Mouse (Mus musculus): ENCODE results near the gene Gna11. TPM values are rescaled to one million over a fixed set of nuclear protein-coding genes. Genes with fewer than 3 reads are reported as not detected.

The Gna11 gene
- total RNA-seq, 2 experiments from 2014 or later = 50.7 to 51.7 TPM

DNA sequence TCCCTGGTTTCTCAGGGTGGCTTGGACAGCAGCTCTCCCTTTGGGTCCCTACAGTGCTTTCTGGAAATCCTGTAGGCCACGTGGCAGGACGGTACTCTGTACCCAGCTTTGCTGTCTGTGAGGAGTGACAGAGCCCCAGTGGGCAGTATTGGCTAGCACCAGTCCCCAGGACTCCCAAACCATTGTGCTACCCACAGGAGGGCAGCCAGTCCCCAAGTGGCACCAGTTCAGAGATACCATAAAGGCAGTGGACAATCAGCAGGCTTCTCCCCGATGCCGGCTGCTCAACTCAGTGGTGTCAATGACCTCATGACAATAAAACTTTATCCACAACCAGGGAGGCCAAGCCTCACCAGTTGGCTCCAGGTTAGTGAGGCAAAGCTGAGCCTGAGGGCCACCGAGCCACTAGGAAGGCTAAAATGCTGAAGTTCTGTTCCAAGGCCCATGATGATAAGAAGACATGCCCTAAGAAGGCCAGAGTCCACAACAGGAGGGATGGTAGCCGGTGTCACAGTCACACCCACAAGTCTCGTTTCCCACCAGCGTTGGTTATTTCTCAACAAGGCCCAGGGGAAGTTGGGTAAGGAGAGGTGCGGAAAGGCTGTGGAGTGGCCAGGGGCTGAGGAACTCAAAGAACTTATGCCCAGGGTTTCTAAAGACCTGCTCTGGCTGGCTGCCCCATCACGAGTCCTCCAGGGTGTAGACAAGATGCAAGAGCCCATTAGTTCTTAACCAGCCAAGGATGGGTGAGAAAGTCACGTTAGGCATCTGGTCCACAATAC lies 50.5 kb downstream of the Gna11 start:
- no peak for DNase-seq
- intact Hi-C loops (cut with DNase I) = loop anchor here (10.0 kb wide), 1 partner anchor 590 kb away; the partner anchor contains the start of gene Timm13

DNA sequence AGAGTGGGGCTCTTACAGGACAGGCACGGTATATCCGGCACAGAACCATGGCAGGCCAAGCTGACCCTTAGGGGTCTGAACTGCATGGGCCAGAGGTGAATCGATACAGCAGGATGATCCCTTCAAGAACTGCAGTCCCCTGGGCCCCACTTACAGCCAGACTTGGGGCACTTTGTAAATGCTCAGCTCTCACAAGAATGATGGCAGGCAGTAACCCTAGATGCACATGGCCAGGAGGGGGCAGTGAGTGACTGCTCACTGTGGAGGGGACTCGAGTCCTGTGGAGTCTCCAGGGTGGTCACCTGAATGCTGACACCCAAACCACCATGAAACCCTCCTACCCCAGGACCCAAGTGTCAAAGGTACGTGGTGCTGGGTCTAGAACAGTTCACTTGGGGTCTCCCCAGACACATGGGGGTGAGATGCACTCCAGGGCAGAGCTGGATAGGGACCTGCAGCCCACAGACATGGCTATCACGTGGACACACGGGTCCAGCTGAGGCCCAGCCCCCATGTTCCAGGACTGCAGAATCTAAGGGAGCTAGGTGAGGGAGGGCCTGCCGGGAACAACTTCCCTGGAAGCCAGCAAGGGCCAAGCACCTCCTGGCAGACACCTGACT lies 51.3 kb downstream of the Gna11 start:
- intact Hi-C loops (cut with DNase I) = loop anchor here (10.0 kb wide), 1 partner anchor 589 kb away; the partner anchor contains the start of gene Timm13

DNA sequence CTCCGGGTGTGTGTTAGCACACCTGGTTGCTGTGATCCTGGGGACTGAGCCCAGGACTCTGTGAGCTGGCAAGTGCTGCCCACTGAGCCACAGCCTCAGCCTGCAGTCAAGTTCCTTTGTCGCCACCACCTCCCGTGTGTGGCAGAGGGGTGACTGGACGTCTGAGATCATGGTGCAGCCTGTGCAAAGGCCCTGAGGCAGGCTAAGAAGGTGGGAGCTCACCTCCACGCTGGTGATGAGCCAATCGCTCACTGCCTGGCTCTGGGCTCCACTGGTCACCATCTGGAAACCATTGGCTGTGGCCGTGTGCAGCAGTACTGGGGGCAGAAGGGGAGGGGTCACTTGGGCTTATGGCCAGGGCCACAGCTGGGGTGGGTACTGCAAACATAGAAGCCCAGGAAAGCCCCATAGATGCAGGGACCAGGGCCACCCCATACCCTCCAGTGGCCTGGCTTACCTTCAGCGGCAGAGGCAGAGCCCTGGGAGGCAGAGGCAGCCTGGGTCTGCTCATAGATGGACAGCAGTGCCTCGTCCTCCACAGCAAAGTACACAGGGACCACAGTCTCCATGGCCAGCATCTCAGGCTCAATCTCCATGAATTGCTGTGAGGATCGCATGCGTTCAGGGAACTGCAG lies 52.3 kb downstream of the Gna11 start:
- intact Hi-C loops (cut with DNase I) = loop anchor here (10.0 kb wide), 1 partner anchor 588 kb away; the partner anchor contains the start of gene Timm13
- DNase-seq = no peak

More for the DNA sequence above, 51.3 kb downstream of the Gna11 start:
- no peak for DNase-seq

DNA sequence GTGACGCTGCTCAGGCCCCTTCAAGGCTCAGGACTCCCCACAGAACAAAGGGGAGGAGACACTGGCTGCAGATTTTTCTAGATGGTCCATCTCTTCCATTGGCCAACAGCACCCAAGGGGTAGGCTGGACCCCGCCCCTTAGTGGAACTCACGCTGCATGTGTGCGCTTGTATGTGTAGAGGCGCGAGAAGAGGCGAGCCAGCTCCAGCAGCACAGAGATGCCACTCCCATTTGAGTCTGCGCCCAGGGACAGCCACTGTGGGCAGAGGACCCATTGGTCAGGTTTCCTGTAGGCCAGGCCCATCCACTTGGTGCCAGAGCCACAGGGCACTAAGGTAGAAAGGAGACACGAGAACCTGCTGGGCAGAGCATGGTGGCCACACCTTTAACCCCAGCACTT lies 54.0 kb downstream of the Gna11 start:
- intact Hi-C loops (cut with DNase I) = loop anchor here (10.0 kb wide), 1 partner anchor 586 kb away; the partner anchor contains the start of gene Timm13
- no peak for DNase-seq

DNA sequence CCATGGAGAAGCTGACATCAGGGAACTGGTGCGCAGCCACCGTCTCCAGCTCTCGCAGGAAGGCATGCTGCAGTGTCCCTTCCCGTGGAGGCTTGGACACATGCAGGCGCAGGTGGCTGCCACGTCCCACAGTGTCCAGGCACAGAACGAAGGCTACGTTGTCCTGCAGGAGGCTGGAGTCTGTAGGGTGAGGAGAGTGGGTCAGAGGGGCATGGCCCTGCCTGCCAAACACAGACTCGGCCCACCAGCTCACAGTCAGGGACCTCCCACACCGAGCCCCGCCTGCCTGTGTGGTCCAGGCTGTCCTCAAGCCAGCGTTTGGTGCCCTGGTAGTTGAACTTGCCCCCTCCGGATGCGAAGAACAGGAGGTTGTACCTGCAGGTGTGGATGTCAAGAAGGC lies 55.0 kb downstream of the Gna11 start:
- intact Hi-C loops (cut with DNase I) = loop anchor here (10.0 kb wide), 1 partner anchor 585 kb away; the partner anchor contains the start of gene Timm13
- DNase-seq = no peak

DNA sequence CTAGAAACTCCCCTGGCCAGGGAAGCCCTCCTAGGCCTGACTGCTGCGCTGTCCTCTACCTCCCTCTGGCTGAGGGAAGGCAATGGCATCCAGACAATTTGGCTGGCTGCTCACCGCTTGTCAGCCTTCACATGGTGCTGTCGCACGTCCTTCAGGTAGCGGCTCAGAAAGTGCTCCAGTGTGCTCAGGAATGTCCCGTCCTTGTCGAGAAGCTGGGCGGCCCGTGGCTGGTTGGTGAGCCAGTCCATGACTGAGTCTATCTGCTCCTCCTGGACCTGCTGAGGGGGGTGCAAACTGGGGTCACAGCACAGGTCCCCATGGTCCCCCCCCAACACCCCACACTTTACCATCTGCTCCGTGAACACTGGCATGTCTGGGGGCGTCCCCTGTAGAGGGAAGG lies 56.9 kb downstream of the Gna11 start:
- no peak for DNase-seq
- intact Hi-C loops (cut with DNase I) = no loop called here

DNA sequence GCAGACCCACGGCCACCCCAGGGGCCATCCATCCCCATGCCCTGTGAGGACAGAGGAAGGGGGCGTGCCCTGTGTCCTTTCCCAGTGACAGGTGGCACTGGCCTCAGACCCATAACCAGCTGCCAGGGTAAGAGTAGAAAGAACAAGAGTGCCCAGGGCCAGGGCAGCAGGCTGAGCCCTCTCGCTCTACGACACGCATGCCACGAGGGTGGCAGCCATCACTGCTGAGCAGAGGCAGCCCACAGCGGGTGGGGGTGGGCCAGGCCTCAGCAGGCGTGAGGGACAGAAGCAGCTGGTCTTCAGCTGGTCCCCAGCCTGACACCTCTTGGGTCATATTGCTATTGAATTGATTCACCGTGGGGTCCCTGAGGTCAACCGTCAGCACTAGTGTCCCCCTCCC lies 58.5 kb downstream of the Gna11 start:
- DNase-seq = no peak
- intact Hi-C loops (cut with DNase I) = no loop called here

DNA sequence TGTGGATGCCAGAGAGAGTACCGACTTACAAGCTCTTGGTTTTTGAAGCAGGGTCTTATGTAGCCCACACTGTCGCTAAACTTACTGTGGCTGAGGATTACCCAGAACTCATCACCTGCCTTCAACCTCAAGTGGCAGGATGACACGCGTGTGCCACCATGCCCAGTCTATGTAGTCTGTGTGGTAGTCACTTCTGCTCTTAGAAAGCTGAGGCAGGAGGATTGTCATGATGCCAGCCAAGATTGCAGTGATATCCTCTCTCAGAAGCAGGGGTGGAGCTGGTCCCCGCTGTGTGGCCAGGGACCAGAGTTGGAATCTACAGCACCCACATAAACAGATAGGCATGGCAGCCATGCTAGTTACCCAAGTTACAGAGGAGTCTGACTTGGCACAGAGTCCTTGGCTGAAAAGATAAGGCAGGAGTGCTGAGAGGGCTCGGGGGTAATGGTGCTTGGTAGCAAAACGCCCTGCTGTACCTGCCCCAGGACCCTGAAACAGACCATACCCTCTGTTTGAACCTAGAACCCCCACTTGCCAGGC lies 59.4 kb downstream of the Gna11 start:
- intact Hi-C loops (cut with DNase I) = no loop called here
- DNase-seq = no peak

DNA sequence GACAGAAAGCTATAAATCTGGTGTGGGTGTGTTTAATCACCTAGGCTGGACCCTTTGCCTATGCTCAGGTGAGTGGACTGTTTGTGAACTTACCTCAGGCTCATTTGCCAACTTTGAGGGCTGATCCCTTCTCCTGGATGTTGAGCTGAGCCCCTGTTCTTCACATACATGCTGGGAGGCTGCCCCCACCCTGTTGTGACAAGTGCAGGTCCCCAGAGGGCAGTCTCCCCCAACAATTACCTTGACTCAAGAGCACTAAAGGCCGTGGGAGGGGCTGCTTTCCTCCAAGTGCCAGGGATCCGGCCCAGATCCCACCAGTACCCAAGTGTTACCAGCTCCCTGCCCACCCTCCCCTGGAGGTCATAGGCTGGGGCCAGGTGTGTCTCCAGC lies 59.9 kb downstream of the Gna11 start:
- intact Hi-C loops (cut with DNase I) = no loop called here

DNA sequence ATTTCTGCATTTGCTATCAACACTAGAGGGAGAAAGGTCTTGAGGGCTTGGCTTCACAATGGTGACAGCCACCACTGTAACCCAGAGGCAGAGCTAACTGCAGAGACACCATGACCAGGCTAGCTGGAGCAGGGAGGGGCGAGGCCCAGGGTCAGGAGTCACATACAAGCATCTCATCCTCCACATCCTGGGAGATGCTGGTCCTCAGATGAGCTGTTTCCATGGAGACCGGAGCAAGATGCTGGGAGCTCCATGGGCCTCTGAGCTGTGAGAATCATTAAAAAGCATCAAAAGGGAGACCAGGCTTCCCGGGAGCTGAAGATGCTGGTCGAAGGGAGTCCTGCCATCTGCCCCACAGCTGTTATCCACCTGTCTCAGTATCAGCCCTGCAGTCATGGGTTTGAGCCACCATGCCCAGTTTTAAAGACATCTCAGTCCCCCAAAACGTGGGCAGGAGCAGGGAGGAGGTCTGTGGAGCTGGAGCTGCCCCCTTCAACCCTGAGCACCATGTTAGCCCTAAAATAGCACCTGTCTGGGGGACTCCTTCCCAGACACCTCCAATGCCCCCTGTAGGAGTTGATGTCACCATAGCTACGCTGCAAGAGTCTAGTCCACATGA lies 60.4 kb downstream of the Gna11 start:
- DNase-seq = no peak
- intact Hi-C loops (cut with DNase I) = no loop called here

More for the DNA sequence above, 59.9 kb downstream of the Gna11 start:
- no peak for DNase-seq

DNA sequence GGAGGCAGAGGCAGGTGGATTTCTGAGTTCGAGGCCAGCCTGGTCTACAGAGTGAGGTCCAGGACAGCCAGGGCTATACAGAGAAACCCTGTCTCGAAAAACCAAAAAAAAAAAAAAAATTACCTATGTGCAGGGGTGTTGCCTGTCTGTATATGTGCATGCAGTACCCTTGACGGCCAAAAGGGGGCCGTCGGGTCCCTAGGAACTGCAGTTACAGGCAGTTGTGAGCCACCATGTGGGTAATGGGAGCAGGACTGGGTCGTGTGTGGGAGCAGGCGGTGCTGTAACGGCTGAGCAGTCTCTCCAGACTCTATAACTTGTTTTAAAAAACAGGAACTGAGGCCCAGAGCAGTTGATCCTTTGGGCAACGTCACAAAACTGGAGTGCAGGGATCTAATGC lies 61.0 kb downstream of the Gna11 start:
- intact Hi-C loops (cut with DNase I) = no loop called here
- DNase-seq = no peak

DNA sequence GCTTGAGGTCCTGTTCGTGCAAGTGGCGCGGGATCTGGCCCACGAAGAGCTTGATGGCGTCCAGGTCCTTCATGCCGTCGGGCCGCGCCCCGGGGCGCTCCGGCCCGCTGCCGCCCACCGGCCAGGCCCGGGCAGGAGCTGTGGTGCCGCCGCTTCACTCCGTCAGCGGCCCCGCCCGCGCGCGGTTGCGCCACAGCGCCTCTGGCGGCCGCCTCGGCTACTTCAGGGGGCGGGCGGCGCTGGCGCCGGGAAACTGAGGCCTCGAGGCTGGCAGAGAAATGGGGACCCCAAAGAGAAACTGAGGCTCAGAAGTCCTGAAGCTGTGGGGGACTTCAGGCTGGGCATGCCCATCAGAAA lies 62.5 kb downstream of the Gna11 start, which contains the start of gene Celf5:
TSS of gene Celf5 (minus strand) at position 177 of the 357 bp plus-strand sequence.
- peak; percentile 71 to 74 for DNase-seq
- intact Hi-C loops (cut with DNase I) = no loop called here

DNA sequence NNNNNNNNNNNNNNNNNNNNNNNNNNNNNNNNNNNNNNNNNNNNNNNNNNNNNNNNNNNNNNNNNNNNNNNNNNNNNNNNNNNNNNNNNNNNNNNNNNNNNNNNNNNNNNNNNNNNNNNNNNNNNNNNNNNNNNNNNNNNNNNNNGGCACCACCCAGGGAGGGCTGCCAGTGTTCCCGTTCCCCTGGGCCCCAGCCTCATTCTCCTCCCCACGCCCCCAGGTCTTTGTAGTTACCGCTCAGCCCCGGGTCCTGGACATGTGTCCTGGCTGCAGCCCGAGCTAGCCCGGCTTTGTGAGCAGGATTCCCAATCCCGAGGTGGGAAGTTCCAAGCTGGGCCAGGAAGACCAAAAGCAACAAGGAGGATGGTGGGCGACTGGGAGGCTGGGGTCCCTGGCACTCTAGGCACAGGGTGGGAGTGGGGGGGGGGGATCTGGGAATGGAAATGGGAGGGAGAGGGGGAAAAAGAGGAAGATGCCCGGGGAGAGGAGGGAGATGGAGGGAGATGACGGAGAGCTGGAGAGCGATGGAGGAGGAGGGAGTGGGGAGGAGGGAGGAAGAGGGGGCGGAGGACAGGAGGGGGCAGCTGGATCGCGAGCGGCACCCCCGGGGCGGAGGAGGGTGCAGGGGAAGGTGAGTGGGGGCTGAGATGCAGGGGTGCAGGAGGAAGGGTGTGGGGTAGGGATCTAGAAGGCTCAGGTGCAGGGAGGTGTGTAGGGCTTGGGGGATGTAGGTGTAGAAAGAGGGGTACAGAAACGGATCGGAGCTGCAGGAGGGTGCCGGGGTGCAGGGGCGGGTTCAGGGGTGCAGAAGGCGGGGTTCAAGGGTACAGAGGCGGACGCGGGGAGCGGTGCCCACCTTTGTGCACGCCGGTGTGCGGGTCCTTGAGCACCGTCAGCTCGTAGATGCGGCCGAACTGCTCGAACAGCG lies 63.1 kb downstream of the Gna11 start:
- intact Hi-C loops (cut with DNase I) = no loop called here
- no peak for DNase-seq

Small RNA genes within 50 kb of the gene (microRNA-seq; reads per million reads assigned to microRNA genes)
- 0 reads per million in 2 experiments for gene Gm25595 (ENCODE audit: borderline number of aligned reads in 2 of 2)

Other genes starting within 250 kb of the Gna11 start
- 10 to 100 TPM; 13.2 to 17.4 TPM for gene Cactin, start 224.1 kb downstream of the Gna11 start, total RNA-seq (2021)
- gene Tbxa2r, start 216.5 kb downstream of the Gna11 start, total RNA-seq (2021) = 1 to 10 TPM; 5.0 to 5.4 TPM
- 1 to 10 TPM; 5.9 TPM for gene Gipc3, start 201.9 kb downstream of the Gna11 start, total RNA-seq (2021)
- gene Hmg20b, start 194.7 kb downstream of the Gna11 start, total RNA-seq (2021) = 10 to 100 TPM; 60.4 to 67.1 TPM
- 10 to 100 TPM; 11.7 to 12.5 TPM for gene Mfsd12, start 187.7 kb downstream of the Gna11 start, total RNA-seq (2021)
- gene 4930404N11Rik, start 179.4 kb downstream of the Gna11 start, total RNA-seq (2021) = under 1 TPM; 0.31 to 0.81 TPM
- 10 to 100 TPM; 27.8 to 29.4 TPM for gene Fzr1, start 166.7 kb downstream of the Gna11 start, total RNA-seq (2021)
- 10 to 100 TPM; 50.3 to 52.2 TPM for gene Dohh, start 160.8 kb downstream of the Gna11 start, total RNA-seq (2021)
- gene Gm48551, start 160.7 kb downstream of the Gna11 start, total RNA-seq (2021) = 1 to 10 TPM; 1.1 to 2.0 TPM
- under 1 TPM in 1 of 2 experiments, not detected in 1; 0.62 TPM for gene Gm48552, start 156.2 kb downstream of the Gna11 start, total RNA-seq (2021)
- gene Smim24, start 152.1 kb downstream of the Gna11 start, total RNA-seq (2021) = 1 to 10 TPM; 2.2 to 2.4 TPM
- gene Nfic, start 89.6 kb downstream of the Gna11 start, total RNA-seq (2021) = 100 to 1,000 TPM; 115 to 133 TPM
- under 1 TPM in 1 of 2 experiments, not detected in 1; 0.24 TPM for gene Celf5, start 62.5 kb downstream of the Gna11 start, total RNA-seq (2021)
- gene Ncln, start 48.8 kb downstream of the Gna11 start, total RNA-seq (2021) = 10 to 100 TPM; 61.9 to 63.9 TPM
- 1 to 10 TPM in 1 of 2 experiments, under 1 TPM in 1; 0.61 to 1.3 TPM for gene S1pr4, start 45.1 kb downstream of the Gna11 start, total RNA-seq (2021)
- under 1 TPM; 0.73 to 0.78 TPM for gene Gna15, start 21.0 kb downstream of the Gna11 start, total RNA-seq (2021)
- 1,000 to 10,000 TPM in 1 of 2 experiments, 100 to 1,000 TPM in 1; 977 to 1,076 TPM for gene Aes, start 14.3 kb upstream of the Gna11 start, total RNA-seq (2021)
- 10 to 100 TPM in 1 of 2 experiments, 1 to 10 TPM in 1; 7.5 to 11.5 TPM for gene Tle2, start 29.4 kb upstream of the Gna11 start, total RNA-seq (2021)
- gene Tle6, start 55.9 kb upstream of the Gna11 start, total RNA-seq (2021) = 1 to 10 TPM; 7.5 to 8.5 TPM
- gene BC025920, start 61.1 kb upstream of the Gna11 start, total RNA-seq (2021) = 1 to 10 TPM; 2.6 to 2.7 TPM
- 1 to 10 TPM; 6.5 to 7.2 TPM for gene Sirt6, start 82.6 kb upstream of the Gna11 start, total RNA-seq (2021)
- 10 to 100 TPM in 1 of 2 experiments, 1 to 10 TPM in 1; 8.0 to 11.7 TPM for gene Ankrd24, start 83.3 kb upstream of the Gna11 start, total RNA-seq (2021)
- 1 to 10 TPM; 1.7 to 2.5 TPM for gene Gm10778, start 103.9 kb upstream of the Gna11 start, total RNA-seq (2021)
- 1 to 10 TPM; 3.4 to 3.7 TPM for gene Zfp433, start 159.6 kb upstream of the Gna11 start, total RNA-seq (2021)
- 1 to 10 TPM; 1.5 to 1.8 TPM for gene Gm3055, start 226.0 kb upstream of the Gna11 start, total RNA-seq (2021)